In genomic region chr9:119958835-119959234, GRCm38 (mm10) we compare ENCODE assay signal across 30 mouse cellular contexts. TPM values are rescaled to one million over a fixed set of nuclear protein-coding genes. Genes with fewer than 3 reads are reported as not detected.
A peak's percentile ranks its signal among the peaks of the same experiment; 100 is the strongest.
DNase-seq lines count a peak whose midpoint lies in the region; ATAC-seq lines count a peak whose summit lies in the region.
"Had no signal": no experiment of that assay in that cellular context is flagged by ENCODE, and none has a peak within 500 bp of the region (broad histone marks: within the 10 kb centered on the region; RNA-seq: fewer than 3 reads in every experiment).

No protein-coding gene starts in this region.

- no peak overlapping the region for H3K4me3 ChIP-seq in forebrain, embryonic 13.5 days
- H3K4me3 ChIP-seq: embryonic facial prominence, embryonic 10.5 days; embryonic facial prominence, embryonic 13.5 days; erythroblast, embryonic 14.5 days; forebrain, embryonic 12.5 days; heart, adult 2 months; heart, embryonic 10.5 days; heart, embryonic 15.5 days; hindbrain, embryonic 10.5 days; hindbrain, embryonic 13.5 days; intestine, embryonic 15.5 days had no signal

- H3K36me3 ChIP-seq in forebrain, embryonic 13.5 days (ENCODE audit: poor library complexity, severe bottlenecking), result no peaks in the 10 kb centered on the region
- H3K36me3 ChIP-seq: embryonic facial prominence, embryonic 10.5 days; embryonic facial prominence, embryonic 13.5 days; forebrain, embryonic 12.5 days; heart, embryonic 10.5 days; heart, embryonic 15.5 days; hindbrain, embryonic 10.5 days; hindbrain, embryonic 13.5 days; intestine, embryonic 15.5 days had no signal

- no peaks in the 10 kb centered on the region for H3K9me3 ChIP-seq in forebrain, embryonic 13.5 days (replicated peaks)
- H3K9me3 ChIP-seq: embryonic facial prominence, embryonic 10.5 days; embryonic facial prominence, embryonic 13.5 days; forebrain, embryonic 12.5 days; heart, embryonic 10.5 days; heart, embryonic 15.5 days; hindbrain, embryonic 10.5 days; hindbrain, embryonic 13.5 days; intestine, embryonic 15.5 days had no signal

- DNase-seq in adrenal gland, postnatal 14 days, result peak; percentile 55
- DNase-seq in adrenal gland, postnatal 25 days, result no peak
- DNase-seq in lung, postnatal 36 days, result peak; percentile 32
- no peak for DNase-seq in lung, postnatal 25 days (ENCODE audit: low spot score)
- DNase-seq in ZHBTc4 (ENCODE audit: low read depth, low spot score), result peak; percentile 80
- DNase-seq: cerebellum, adult 11-12 months; cerebellum, adult 8-10 months; cerebellum, postnatal 10 days; cerebellum, postnatal 36 days; embryo, embryonic 11 days; gastrocnemius, postnatal 10 days; gastrocnemius, postnatal 36 days; heart, adult 2 months; heart, postnatal 10 days; heart, postnatal 36 days; kidney, adult 11 months had no signal

- no peaks in the 10 kb centered on the region for H3K4me1 ChIP-seq in forebrain, embryonic 13.5 days

- H3K27ac ChIP-seq in forebrain, embryonic 13.5 days, result no peak overlapping the region
- H3K27ac ChIP-seq: embryonic facial prominence, embryonic 10.5 days; embryonic facial prominence, embryonic 13.5 days; forebrain, embryonic 12.5 days; heart, adult 2 months; heart, embryonic 10.5 days; heart, embryonic 15.5 days; hindbrain, embryonic 10.5 days; hindbrain, embryonic 13.5 days; intestine, embryonic 15.5 days had no signal

- no peak overlapping the region for H3K9ac ChIP-seq in forebrain, embryonic 13.5 days
- H3K9ac ChIP-seq: embryonic facial prominence, embryonic 13.5 days; forebrain, embryonic 12.5 days; heart, embryonic 15.5 days; hindbrain, embryonic 13.5 days; intestine, embryonic 15.5 days had no signal

- no peak overlapping the region for H3K4me2 ChIP-seq in forebrain, embryonic 13.5 days
- H3K4me2 ChIP-seq: embryonic facial prominence, embryonic 13.5 days; forebrain, embryonic 12.5 days; heart, embryonic 15.5 days; hindbrain, embryonic 13.5 days; intestine, embryonic 15.5 days had no signal

- ATAC-seq in forebrain, embryonic 13.5 days, result no peak
- ATAC-seq: CD4-positive, CD25-positive, alpha-beta regulatory T cell, adult 4 months; forebrain, embryonic 16.5 days; hindbrain, embryonic 16.5 days; intestine, embryonic 15.5 days had no signal

- WGBS in forebrain, embryonic 13.5 days, result 92% methylated on average over 9 of the region's 9 CpGs

- H3K27me3 ChIP-seq in forebrain, embryonic 13.5 days, result 0 out of 2 replicates have a peak, but pooled peaks cover 4% of the 10 kb centered on the region
- H3K27me3 ChIP-seq: embryonic facial prominence, embryonic 13.5 days; heart, embryonic 15.5 days; intestine, embryonic 15.5 days had no signal

RNA-seq across cellular contexts. Expression of gene Ttc21a, which starts 21.4 kb away (rescaled TPM):
- 0.11 TPM in 2 replicates for total RNA-seq in adrenal gland, postnatal 14 days (2021)
- 0.15 TPM in 1 of 2 replicates, not detected in the other for total RNA-seq in adrenal gland, postnatal 25 days (2021)
- polyA plus RNA-seq in forebrain, embryonic 13.5 days (2015; fragmentation: Nextera tagmentation; extraction: Ambion mirVana), result 0.32 and 0.54 TPM in 2 replicates
- total RNA-seq: gastrocnemius, adult 18-20 months; gastrocnemius, postnatal 36 days; heart, adult 2 months; heart, postnatal 10 days; heart, postnatal 36 days had no signal
- polyA plus RNA-seq: erythroblast, embryonic 14.5 days had no signal

RNA-seq across cellular contexts. Expression of gene Gorasp1, which starts 21.5 kb away (rescaled TPM):
- 17.0 and 22.3 TPM in 2 replicates for total RNA-seq in adrenal gland, postnatal 14 days (2021)
- 16.5 and 33.1 TPM in 2 replicates for total RNA-seq in adrenal gland, postnatal 25 days (2021)
- 20.0 and 22.9 TPM in 2 replicates for polyA plus RNA-seq in forebrain, embryonic 13.5 days (2015; fragmentation: Nextera tagmentation; extraction: Ambion mirVana)

RNA-seq across cellular contexts. Expression of gene Csrnp1, which starts 25.6 kb away (rescaled TPM):
- 17.8 and 24.5 TPM in 2 replicates for total RNA-seq in adrenal gland, postnatal 14 days (2021)
- total RNA-seq in adrenal gland, postnatal 25 days (2021), result 12.5 and 13.0 TPM in 2 replicates
- polyA plus RNA-seq in forebrain, embryonic 13.5 days (2015; fragmentation: Nextera tagmentation; extraction: Ambion mirVana), result 1.3 and 1.5 TPM in 2 replicates

Comparison
In these comparisons a context has a peak if more than half of its experiments do, and no peak if none do; other contexts are left out.
1. DNase-seq: peak in adrenal gland, postnatal 14 days (single experiment), lung, postnatal 36 days (single experiment) and ZHBTc4 (single experiment); none in adrenal gland, postnatal 25 days (single experiment) and lung, postnatal 25 days (single experiment).